Mouse (Mus musculus): ENCODE measurements around the gene Sapcd1. TPM values are rescaled to one million over a fixed set of nuclear protein-coding genes. Genes with fewer than 3 reads are reported as not detected.

Gene Sapcd1
- 2.2 and 3.1 TPM in 2 replicates for polyA plus RNA-seq (2012; rRNA removed)

GRCm38 (mm10) chr17:35027277-35028068 lies at the start of gene Sapcd1:
Gene Sapcd1, minus strand, starts transcription at chr17:35028016.

GRCm38 (mm10) chr17:35076507-35077176 lies 48.8 kb upstream of the Sapcd1 start, which contains the start of gene Ly6g6e:
Gene Ly6g6e, plus strand, starts transcription at chr17:35076902.

DNA sequence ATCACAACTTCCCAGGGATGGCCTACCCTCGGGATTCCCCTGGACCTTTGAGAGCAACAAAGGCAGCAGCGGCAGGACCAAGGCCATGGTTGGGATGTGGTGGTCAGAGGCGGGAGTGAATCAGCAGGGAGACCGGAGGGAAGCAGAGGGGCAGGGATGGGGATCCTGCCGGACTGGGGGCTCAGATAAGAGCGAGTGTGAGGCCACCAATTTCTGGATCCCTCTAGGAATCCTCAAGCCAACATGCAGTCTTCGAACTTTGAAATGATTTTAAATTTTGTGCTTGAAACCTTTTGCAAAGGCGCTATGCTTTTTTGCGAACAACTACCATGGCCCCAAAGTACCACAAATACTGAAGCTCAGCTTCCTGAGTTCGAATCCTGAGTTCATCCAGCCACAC lies 38.3 kb upstream of the Sapcd1 start, which contains the start of gene Mpig6b:
Mpig6b (minus strand) TSS at position 101 of the 400 bp plus-strand sequence.

GRCm38 (mm10) chr17:35064951-35065947 lies 37.4 kb upstream of the Sapcd1 start, which contains the start of gene Ly6g6c:
Gene Ly6g6c, plus strand, starts transcription at chr17:35065388.

GRCm38 (mm10) chr17:35058911-35059892 lies 31.4 kb upstream of the Sapcd1 start, which contains the start of gene Ddah2:
Gene Ddah2, plus strand, starts transcription at chr17:35059035.

DNA sequence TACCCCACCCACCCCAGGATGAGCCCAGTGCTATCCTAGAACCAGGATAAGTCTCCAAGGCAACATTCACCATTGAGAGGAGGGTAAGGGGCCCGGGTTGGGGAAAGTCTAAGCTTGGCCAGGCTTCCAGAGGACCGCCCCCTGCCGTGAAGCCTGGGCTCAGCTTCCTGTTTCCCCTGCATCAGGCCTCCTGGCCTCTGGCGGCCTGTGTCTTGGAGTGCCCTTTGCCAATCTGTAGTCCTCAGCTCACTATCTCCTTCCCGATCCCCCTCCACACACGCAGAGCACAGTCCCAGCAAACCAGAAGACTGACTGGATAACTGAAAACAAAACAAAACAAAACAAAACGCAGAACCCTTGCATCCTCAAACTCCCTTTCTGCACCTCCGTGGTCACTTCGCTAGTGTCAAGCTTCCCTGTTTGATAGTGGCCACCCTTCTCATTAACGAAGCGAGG lies 21.8 kb upstream of the Sapcd1 start, which contains the start of gene Clic1:
Clic1 (plus strand) TSS at position 406 of the 456 bp plus-strand sequence.

GRCm38 (mm10) chr17:35046681-35047455 lies 19.1 kb upstream of the Sapcd1 start, which contains the start of gene Msh5:
Gene Msh5, minus strand, starts transcription at chr17:35046745.

GRCm38 (mm10) chr17:35016376-35016775 lies 11.4 kb downstream of the Sapcd1 start, which contains the start of gene Vwa7:
Gene Vwa7, plus strand, starts transcription at chr17:35016579.

GRCm38 (mm10) chr17:35000717-35001451 lies 26.9 kb downstream of the Sapcd1 start, which contains the start of gene Vars:
Gene Vars, plus strand, starts transcription at chr17:35000987.

GRCm38 (mm10) chr17:34981690-34982180 lies 46.1 kb downstream of the Sapcd1 start, which contains the start of gene Lsm2:
Gene Lsm2, plus strand, starts transcription at chr17:34981862.

Other genes with a start within 250 kb of the Sapcd1 start
- gene Cyp21a1, start 223.5 kb downstream of the Sapcd1 start, polyA plus RNA-seq (2012; rRNA removed): 1.5 and 2.7 TPM in 2 replicates
- gene Stk19, start 191.1 kb downstream of the Sapcd1 start, polyA plus RNA-seq (2012; rRNA removed): 56.5 and 60.0 TPM in 2 replicates
- gene Dxo, start 191.0 kb downstream of the Sapcd1 start, polyA plus RNA-seq (2012; rRNA removed): 45.2 and 55.1 TPM in 2 replicates
- 114 and 120 TPM in 2 replicates for gene Skiv2l, start 177.8 kb downstream of the Sapcd1 start, polyA plus RNA-seq (2012; rRNA removed)
- gene Nelfe, start 177.6 kb downstream of the Sapcd1 start, polyA plus RNA-seq (2012; rRNA removed): 24.5 and 28.4 TPM in 2 replicates
- gene Cfb, start 165.5 kb downstream of the Sapcd1 start, polyA plus RNA-seq (2012; rRNA removed): 16.7 and 26.4 TPM in 2 replicates
- 31.4 and 37.2 TPM in 2 replicates for gene Zbtb12, start 148.5 kb downstream of the Sapcd1 start, polyA plus RNA-seq (2012; rRNA removed)
- gene Gm20547, start 146.0 kb downstream of the Sapcd1 start, polyA plus RNA-seq (2012; rRNA removed): 0.06 TPM in 1 of 2 replicates, not detected in the other
- 44.6 and 48.4 TPM in 2 replicates for gene C2, start 129.8 kb downstream of the Sapcd1 start, polyA plus RNA-seq (2012; rRNA removed)
- 397 and 463 TPM in 2 replicates for gene Ehmt2, start 129.5 kb downstream of the Sapcd1 start, polyA plus RNA-seq (2012; rRNA removed)
- 10.4 and 10.5 TPM in 2 replicates for gene Slc44a4, start 113.5 kb downstream of the Sapcd1 start, polyA plus RNA-seq (2012; rRNA removed)
- gene Neu1, start 96.8 kb downstream of the Sapcd1 start, polyA plus RNA-seq (2012; rRNA removed): 41.7 and 43.1 TPM in 2 replicates
- 132 and 153 TPM in 2 replicates for gene Hspa1b, start 68.8 kb downstream of the Sapcd1 start, polyA plus RNA-seq (2012; rRNA removed)
- 1.1 TPM in 1 of 2 replicates, not detected in the other for gene Gm20481, start 58.1 kb downstream of the Sapcd1 start, polyA plus RNA-seq (2012; rRNA removed)
- gene Hspa1a, start 55.9 kb downstream of the Sapcd1 start, polyA plus RNA-seq (2012; rRNA removed): 71.2 and 74.4 TPM in 2 replicates
- gene Hspa1l, start 55.3 kb downstream of the Sapcd1 start, polyA plus RNA-seq (2012; rRNA removed): 0.28 and 0.47 TPM in 2 replicates
- 107 and 128 TPM in 2 replicates for gene Lsm2, start 46.2 kb downstream of the Sapcd1 start, polyA plus RNA-seq (2012; rRNA removed)
- gene Vars, start 27.0 kb downstream of the Sapcd1 start, polyA plus RNA-seq (2012; rRNA removed): 349 and 387 TPM in 2 replicates
- 1.6 and 1.7 TPM in 2 replicates for gene Vwa7, start 11.4 kb downstream of the Sapcd1 start, polyA plus RNA-seq (2012; rRNA removed)
- 2.8 and 3.2 TPM in 2 replicates for gene Msh5, start 18.7 kb upstream of the Sapcd1 start, polyA plus RNA-seq (2012; rRNA removed)
- gene Clic1, start 21.9 kb upstream of the Sapcd1 start, polyA plus RNA-seq (2012; rRNA removed): 134 and 150 TPM in 2 replicates
- gene Ddah2, start 31.0 kb upstream of the Sapcd1 start, polyA plus RNA-seq (2012; rRNA removed): 113 and 116 TPM in 2 replicates
- gene Ly6g6c, start 37.4 kb upstream of the Sapcd1 start, polyA plus RNA-seq (2012; rRNA removed): not detected in 2 replicates
- gene Mpig6b, start 38.2 kb upstream of the Sapcd1 start, polyA plus RNA-seq (2012; rRNA removed): 0.25 and 0.36 TPM in 2 replicates
- gene Ly6g6e, start 48.9 kb upstream of the Sapcd1 start, polyA plus RNA-seq (2012; rRNA removed): 13.7 and 17.0 TPM in 2 replicates
- gene Ly6g6d, start 50.0 kb upstream of the Sapcd1 start, polyA plus RNA-seq (2012; rRNA removed): 7.4 and 8.5 TPM in 2 replicates
- not detected in 2 replicates for gene Ly6g6f, start 57.6 kb upstream of the Sapcd1 start, polyA plus RNA-seq (2012; rRNA removed)
- gene Abhd16a, start 61.2 kb upstream of the Sapcd1 start, polyA plus RNA-seq (2012; rRNA removed): 223 and 260 TPM in 2 replicates
- not detected in 2 replicates for gene Ly6g5c, start 80.3 kb upstream of the Sapcd1 start, polyA plus RNA-seq (2012; rRNA removed)
- 1.5 and 2.3 TPM in 2 replicates for gene Ly6g5b, start 87.4 kb upstream of the Sapcd1 start, polyA plus RNA-seq (2012; rRNA removed)
- gene Gpank1, start 93.4 kb upstream of the Sapcd1 start, polyA plus RNA-seq (2012; rRNA removed): 17.4 and 20.2 TPM in 2 replicates
- gene Csnk2b, start 94.0 kb upstream of the Sapcd1 start, polyA plus RNA-seq (2012; rRNA removed): 246 and 449 TPM in 2 replicates
- 7.9 and 13.4 TPM in 2 replicates for gene D17H6S53E, start 98.4 kb upstream of the Sapcd1 start, polyA plus RNA-seq (2012; rRNA removed)
- gene Apom, start 104.0 kb upstream of the Sapcd1 start, polyA plus RNA-seq (2012; rRNA removed): 0.16 and 0.37 TPM in 2 replicates
- 379 and 401 TPM in 2 replicates for gene Bag6, start 107.2 kb upstream of the Sapcd1 start, polyA plus RNA-seq (2012; rRNA removed)
- 592 and 637 TPM in 2 replicates for gene Prrc2a, start 136.9 kb upstream of the Sapcd1 start, polyA plus RNA-seq (2012; rRNA removed)
- gene Aif1, start 148.1 kb upstream of the Sapcd1 start, polyA plus RNA-seq (2012; rRNA removed): 1.4 and 1.9 TPM in 2 replicates
- gene Lst1, start 160.4 kb upstream of the Sapcd1 start, polyA plus RNA-seq (2012; rRNA removed): 15.6 and 19.9 TPM in 2 replicates
- gene Ltb, start 166.4 kb upstream of the Sapcd1 start, polyA plus RNA-seq (2012; rRNA removed): 4.6 and 6.7 TPM in 2 replicates
- 0.62 and 0.77 TPM in 2 replicates for gene Tnf, start 174.0 kb upstream of the Sapcd1 start, polyA plus RNA-seq (2012; rRNA removed)
- gene Lta, start 177.3 kb upstream of the Sapcd1 start, polyA plus RNA-seq (2012; rRNA removed): 0.16 and 0.36 TPM in 2 replicates
- not detected in 2 replicates for gene Gm16181, start 192.8 kb upstream of the Sapcd1 start, polyA plus RNA-seq (2012; rRNA removed)
- gene Atp6v1g2, start 205.6 kb upstream of the Sapcd1 start, polyA plus RNA-seq (2012; rRNA removed): 6.9 and 13.4 TPM in 2 replicates
- gene Nfkbil1, start 207.8 kb upstream of the Sapcd1 start, polyA plus RNA-seq (2012; rRNA removed): 42.9 and 64.2 TPM in 2 replicates
- 360 and 468 TPM in 2 replicates for gene Ddx39b, start 213.7 kb upstream of the Sapcd1 start, polyA plus RNA-seq (2012; rRNA removed)
- gene H2-D1, start 234.7 kb upstream of the Sapcd1 start, polyA plus RNA-seq (2012; rRNA removed): 422 and 558 TPM in 2 replicates

Data from ovary, adult 2 months (tissue).